Mouse (Mus musculus) ES-CJ7 (cell line): Measurements from ENCODE around the gene Epha4.

Experiments used
- DNase-seq: peaks from one replicate; pipeline ENCODE4 v3.0.0; 2011; ENCODE audit warnings: low read depth, low spot score

Epha4 gene

GRCm38 (mm10) chr1:77484766-77485596 lies 29.9 kb downstream of the Epha4 start:
- no peak for DNase-seq

- DNase-seq: no peak
These were observed 39.0 kb downstream of the Epha4 start for GRCm38 (mm10) chr1:77475808-77476413.

GRCm38 (mm10) chr1:77473446-77474376 lies 41.2 kb downstream of the Epha4 start:
- peak; percentile 62 for DNase-seq

GRCm38 (mm10) chr1:77472566-77472965 lies 42.3 kb downstream of the Epha4 start:
- peak; percentile 66 for DNase-seq

GRCm38 (mm10) chr1:77471447-77471846 lies 43.4 kb downstream of the Epha4 start:
- DNase-seq: no peak

GRCm38 (mm10) chr1:77471037-77471436 lies 43.9 kb downstream of the Epha4 start:
- DNase-seq: no peak

GRCm38 (mm10) chr1:77468717-77469314 lies 46.1 kb downstream of the Epha4 start:
- DNase-seq: no peak

- DNase-seq: no peak
These were observed 49.4 kb downstream of the Epha4 start for GRCm38 (mm10) chr1:77465524-77465923.

GRCm38 (mm10) chr1:77464108-77464507 lies 50.8 kb downstream of the Epha4 start:
- DNase-seq: no peak

- DNase-seq: no peak
These were observed 52.8 kb downstream of the Epha4 start for GRCm38 (mm10) chr1:77461877-77462615.

GRCm38 (mm10) chr1:77460831-77461629 lies 53.9 kb downstream of the Epha4 start:
- DNase-seq: no peak

GRCm38 (mm10) chr1:77458751-77459385 lies 56.0 kb downstream of the Epha4 start:
- DNase-seq: peak; percentile 45

- no peak for DNase-seq
These were observed 57.5 kb downstream of the Epha4 start for GRCm38 (mm10) chr1:77457446-77457800.

- peak; percentile 86 for DNase-seq
These were observed 58.0 kb downstream of the Epha4 start for GRCm38 (mm10) chr1:77456695-77457445.

GRCm38 (mm10) chr1:77453811-77454210 lies 61.1 kb downstream of the Epha4 start:
- peak; percentile 94 for DNase-seq

GRCm38 (mm10) chr1:77452721-77453120 lies 62.2 kb downstream of the Epha4 start:
- DNase-seq: peak; percentile 77

GRCm38 (mm10) chr1:77451541-77451940 lies 63.3 kb downstream of the Epha4 start:
- peak; percentile 90 for DNase-seq

- no peak for DNase-seq
These were observed 64.7 kb downstream of the Epha4 start for GRCm38 (mm10) chr1:77450201-77450600.

- peak; percentile 95 for DNase-seq
These were observed 67.8 kb downstream of the Epha4 start for GRCm38 (mm10) chr1:77447061-77447614.
